Mouse (Mus musculus) CH12.LX (cell line): Measurements from ENCODE around the gene Rpl23. TPM values are rescaled to one million over a fixed set of nuclear protein-coding genes. Genes with fewer than 3 reads are reported as not detected.
A peak's percentile ranks its signal among the peaks of the same experiment; 100 is the strongest.

ENCODE experiments used
- DNase-seq: peaks from one replicate; pipeline ENCODE4 v3.0.0-alpha.2; 2013; ENCODE audit errors: extremely low read depth
- H3K27ac ChIP-seq: 2 replicates; pipeline ENCODE4 v1.5.1; 2012; ENCODE audit warnings: low read depth, mild to moderate bottlenecking, control low read depth, moderate library complexity; ENCODE audit not compliant: insufficient read depth
- H3K27me3 ChIP-seq: replicated peaks from 2 replicates; pipeline ENCODE3; 2012; ENCODE audit warnings: inconsistent platforms
- H3K36me3 ChIP-seq, 2 experiments: replicated peaks in 1 of 2; 2 replicates each; pipeline versions ENCODE3 to v1.6.1; 2012; ENCODE audit warnings: inconsistent platforms in 1 of 2, low read length in 1 of 2, mild to moderate bottlenecking in 1 of 2, mixed read lengths in 1 of 2, moderate library complexity in 1 of 2; ENCODE audit not compliant: control insufficient read depth in 1 of 2, insufficient read depth in 1 of 2
- H3K4me1 ChIP-seq, 2 experiments: 2 replicates each; pipeline ENCODE4 v1.6.1; 2012; ENCODE audit warnings: inconsistent platforms in 1 of 2, moderate library complexity in 1 of 2; ENCODE audit not compliant: insufficient read depth in 2 of 2, control insufficient read depth in 1 of 2
- H3K4me2 ChIP-seq: 2 replicates; pipeline ENCODE4 v1.6.1; 2012; ENCODE audit warnings: low read depth, mild to moderate bottlenecking, control low read depth; ENCODE audit not compliant: poor library complexity, insufficient read depth, severe bottlenecking
- H3K4me3 ChIP-seq, 3 experiments: fragments of 150-350 bp in 1 of 3; sonication (generic) in 1 of 3; replicated peaks in 1 of 3; 2 replicates each; pipeline versions ENCODE3 to v1.5.1; 2011 to 2012; ENCODE audit warnings: low read depth in 2 of 3, low read length in 2 of 3, mild to moderate bottlenecking in 2 of 3, moderate library complexity in 2 of 3, control low read depth in 1 of 3, improper control_type of control experiment in 1 of 3, inconsistent platforms in 1 of 3, mixed read lengths in 1 of 3; ENCODE audit not compliant: poor library complexity in 1 of 3
- H3K79me2 ChIP-seq: replicated peaks from 2 replicates; pipeline ENCODE4 v1.6.1; 2012; ENCODE audit warnings: mild to moderate bottlenecking, moderate library complexity; ENCODE audit not compliant: control insufficient read depth, poor library complexity, insufficient read depth, severe bottlenecking; ENCODE audit errors: extremely low read depth
- H3K9ac ChIP-seq: 2 replicates; pipeline ENCODE4 v1.6.1; 2012; ENCODE audit warnings: low read depth, mild to moderate bottlenecking, control low read depth, moderate library complexity; ENCODE audit not compliant: insufficient read depth
- H3K9me3 ChIP-seq: replicated peaks from 2 replicates; pipeline ENCODE3; 2012; ENCODE audit warnings: low read length, inconsistent platforms, mixed read lengths
- CHD1 ChIP-seq: IDR thresholded peaks from 2 replicates; pipeline ENCODE4 v1.6.1; 2012; ENCODE audit warnings: low read depth, low read length, improper control_type of control experiment, inconsistent platforms
- CTCF ChIP-seq, 2 experiments: IDR thresholded peaks in 1 of 2; conservative IDR thresholded peaks in 1 of 2; 2 replicates each; pipeline ENCODE4 v1.5.1; 2011 to 2012; ENCODE audit warnings: low read depth in 2 of 2, low read length in 2 of 2, improper control_type of control experiment in 1 of 2, inconsistent platforms in 1 of 2, mild to moderate bottlenecking in 1 of 2, moderate library complexity in 1 of 2
- ELF1 ChIP-seq: IDR thresholded peaks from 2 replicates; pipeline ENCODE4 v1.6.1; 2014; ENCODE audit warnings: low read depth, mild to moderate bottlenecking, inconsistent platforms, low read length, improper control_type of control experiment
- JUN ChIP-seq: IDR thresholded peaks from 2 replicates; pipeline ENCODE4 v1.6.1; 2011; ENCODE audit warnings: low read depth, mild to moderate bottlenecking, low read length, improper control_type of control experiment, moderate library complexity; ENCODE audit not compliant: insufficient read depth
- JUND ChIP-seq: conservative IDR thresholded peaks from 2 replicates; pipeline ENCODE4 v1.6.1; 2011; ENCODE audit warnings: low read depth, low read length, improper control_type of control experiment
- MXI1 ChIP-seq: IDR thresholded peaks from 2 replicates; pipeline ENCODE4 v1.6.1; 2011; ENCODE audit warnings: mild to moderate bottlenecking, low read depth, low read length, improper control_type of control experiment
- MYC ChIP-seq: IDR thresholded peaks from 2 replicates; pipeline ENCODE4 v1.6.1; 2011; ENCODE audit warnings: low read depth, mild to moderate bottlenecking, improper control_type of control experiment, low read length
- POLR2AphosphoS2 ChIP-seq: IDR thresholded peaks from 2 replicates; pipeline ENCODE4 v1.6.1; 2011; ENCODE audit warnings: low read depth, low read length, improper control_type of control experiment
- RAD21 ChIP-seq: IDR thresholded peaks from 2 replicates; pipeline ENCODE4 v1.6.1; 2011; ENCODE audit warnings: low read depth, mild to moderate bottlenecking, low read length, improper control_type of control experiment, moderate library complexity
- RCOR1 ChIP-seq: conservative IDR thresholded peaks from 2 replicates; pipeline ENCODE4 v1.6.1; 2012; ENCODE audit warnings: low read depth, mild to moderate bottlenecking, inconsistent platforms, low read length, improper control_type of control experiment
- SIN3A ChIP-seq: IDR thresholded peaks from 2 replicates; pipeline ENCODE4 v1.6.1; 2012; ENCODE audit warnings: low read length, improper control_type of control experiment, inconsistent platforms
- TBP ChIP-seq: conservative IDR thresholded peaks from 2 replicates; pipeline ENCODE4 v1.6.1; 2011; ENCODE audit warnings: low read depth, low read length, improper control_type of control experiment
- USF1 ChIP-seq: IDR thresholded peaks from 2 replicates; pipeline ENCODE4 v1.6.1; 2014; ENCODE audit warnings: low read depth, mild to moderate bottlenecking, inconsistent platforms, low read length, improper control_type of control experiment
- USF2 ChIP-seq: conservative IDR thresholded peaks from 2 replicates; pipeline ENCODE4 v1.6.1; 2011; ENCODE audit warnings: low read depth, low read length, improper control_type of control experiment
- ZC3H11A ChIP-seq: IDR thresholded peaks from 2 replicates; pipeline ENCODE4 v1.6.1; 2012; ENCODE audit warnings: low read depth, mild to moderate bottlenecking, inconsistent platforms, low read length, improper control_type of control experiment
- dilution Hi-C: fragments of 300-500 bp; cut with MboI; formaldehyde crosslinking; loops from 2 replicates; pipeline ENCODE4 v1.14.3; 2020; ENCODE audit warnings: low sequenced_read_pairs; ENCODE audit not compliant: extremely low pct_unique_long_range_greater_than_20kb, extremely low pct_ligation_motif_present
- in situ Hi-C: fragments of 300-500 bp; cut with MboI; formaldehyde crosslinking; loops from 3 replicates; pipeline ENCODE4 v1.14.3; 2019; ENCODE audit warnings: low sequenced_read_pairs, low pct_ligation_motif_present, low pct_unique_long_range_greater_than_20kb, mixed read lengths
- polyA plus RNA-seq: library from polyadenylated mRNA; unstranded; fragments of >175 nt; gene quantifications from 2 replicates; pipeline ENCODE4 v1.2.1, GENCODE M21; 2012; ENCODE audit warnings: low read depth; ENCODE audit not compliant: insufficient read length
- total RNA-seq, 2 experiments: library from RNA; depleted of rRNA; stranded (reverse); fragments of 300-350 nt in 1 of 2; fragments of >200 nt in 1 of 2; gene quantifications; 2 replicates each; pipeline ENCODE4 v1.2.3; 2012 to 2014

Rpl23 gene
- total and polyA plus RNA-seq, 3 experiments: 1,387 to 2,073 (median 1,878) TPM

- Histone ChIP-seq H3K4me2 (no peak overlapping the region), H3K9me3 (peaks cover 2% of the 10 kb centered on the region)
- in situ Hi-C loops: no loop called here
Measured at GRCm38 (mm10) chr11:97761638-97762037, 20.6 kb downstream of the Rpl23 start.

GRCm38 (mm10) chr11:97758942-97759341, 23.3 kb downstream of the Rpl23 start:
- Histone ChIP-seq H3K4me2 (no peak overlapping the region), H3K9me3 (peaks cover 2% of the 10 kb centered on the region), H3K4me1 (0 out of 4 replicates have a peak, but pooled peaks cover 0 to under 1% of the 10 kb centered on the region in 2 experiments), H3K27me3 (no peaks in the 10 kb centered on the region), H3K4me3 (no peak overlapping the region), H3K27ac (no peak overlapping the region), H3K36me3 (peaks cover 59 to 83% of the 10 kb centered on the region in 2 experiments), H3K9ac (no peak overlapping the region), H3K79me2 (no peaks in the 10 kb centered on the region)
- dilution Hi-C loops (no loop called here), in situ Hi-C loops (no loop called here)
- no peak for TF ChIP-seq JUND
- no peak for TF ChIP-seq ELF1
- no peak for TF ChIP-seq CHD1
- no peak for TF ChIP-seq TBP
- TF ChIP-seq RCOR1: no peak
- no peak for TF ChIP-seq USF2
- no peak for DNase-seq

More at GRCm38 (mm10) chr11:97761638-97762037, 20.6 kb downstream of the Rpl23 start:
- Histone ChIP-seq H3K4me1 (peaks cover 8 to 18% of the 10 kb centered on the region in 2 experiments), H3K79me2 (peaks cover 17% of the 10 kb centered on the region), H3K36me3 (peaks cover 50 to 75% of the 10 kb centered on the region in 2 experiments), H3K27me3 (no peaks in the 10 kb centered on the region), H3K9ac (no peak overlapping the region), H3K27ac (no peak overlapping the region)
- no peak for DNase-seq
- dilution Hi-C loops: no loop called here
- TF ChIP-seq RCOR1 (no peak), SIN3A (no peak), USF2 (no peak), RAD21 (peak; percentile 36), CHD1 (no peak), USF1 (no peak), CTCF (conservative IDR thresholded peaks at IDR 0.05 in 1 of 2, IDR thresholded peaks at IDR 0.05 in 1 of 2; ENCODE audit: low read depth in 2 of 2, low read length in 2 of 2) (peak; percentile 18 to 55; a peak in 2 of 4 replicates), MXI1 (no peak), POLR2AphosphoS2 (no peak), MYC (no peak), JUN (no peak), ZC3H11A (no peak)
- TF ChIP-seq, all 38 proteins: peak for 2
- no peak overlapping the region for H3K4me3 ChIP-seq

- H3K9ac ChIP-seq: no peak overlapping the region
- H3K4me3 ChIP-seq: no peak overlapping the region
- no peak for TF ChIP-seq USF2
- TF ChIP-seq TBP: peak; percentile 81; the same call in 1 of the 2 replicates
- dilution Hi-C loops (no loop called here), in situ Hi-C loops (no loop called here)
- no peaks in the 10 kb centered on the region for H3K27me3 ChIP-seq
- no peak overlapping the region for H3K4me2 ChIP-seq
- H3K27ac ChIP-seq: no peak overlapping the region
- peaks cover 61 to 85% of the 10 kb centered on the region in 2 experiments for H3K36me3 ChIP-seq
- H3K4me1 ChIP-seq: no peaks in the 10 kb centered on the region
- H3K79me2 ChIP-seq: no peaks in the 10 kb centered on the region
- peaks cover 2% of the 10 kb centered on the region for H3K9me3 ChIP-seq
- DNase-seq: no peak
Measured at GRCm38 (mm10) chr11:97758125-97758524, 24.1 kb downstream of the Rpl23 start.
